Mouse (Mus musculus): ENCODE data around the gene Matn1.

DNA sequence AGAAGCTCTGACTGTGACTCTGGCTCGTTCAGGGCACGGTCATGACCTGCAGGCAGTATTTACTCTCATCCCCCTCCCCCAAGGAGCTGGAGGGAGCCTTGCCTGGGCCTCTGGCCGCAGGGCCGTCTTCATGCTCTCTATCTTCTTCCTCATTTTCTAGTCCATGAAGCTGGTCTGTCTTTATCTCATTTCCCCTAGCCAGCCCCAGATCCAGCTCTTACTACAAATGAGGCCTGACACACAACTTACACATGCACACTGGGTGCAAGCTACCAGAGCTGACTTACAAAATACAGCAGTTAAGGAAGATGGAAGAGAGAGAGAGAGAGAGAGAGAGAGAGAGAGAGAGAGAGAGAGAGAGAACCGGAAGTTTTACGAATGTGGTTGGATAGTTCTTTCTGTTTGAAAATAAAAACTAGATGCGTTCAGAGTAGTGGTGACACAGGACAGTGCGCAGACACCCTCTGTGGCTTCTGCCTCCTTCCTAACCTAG lies 41.9 kb upstream of the Matn1 start:
- TF ChIP-seq CTCF (IDR thresholded peaks at IDR 0.05; ENCODE audit: low read depth) (no peak), EP300 (IDR thresholded peaks at IDR 0.05; ENCODE audit: low read depth) (no peak)

Data from liver, embryonic 14.5 days (tissue).